9 mouse cellular contexts compared by ENCODE assay signal in the genomic region with DNA sequence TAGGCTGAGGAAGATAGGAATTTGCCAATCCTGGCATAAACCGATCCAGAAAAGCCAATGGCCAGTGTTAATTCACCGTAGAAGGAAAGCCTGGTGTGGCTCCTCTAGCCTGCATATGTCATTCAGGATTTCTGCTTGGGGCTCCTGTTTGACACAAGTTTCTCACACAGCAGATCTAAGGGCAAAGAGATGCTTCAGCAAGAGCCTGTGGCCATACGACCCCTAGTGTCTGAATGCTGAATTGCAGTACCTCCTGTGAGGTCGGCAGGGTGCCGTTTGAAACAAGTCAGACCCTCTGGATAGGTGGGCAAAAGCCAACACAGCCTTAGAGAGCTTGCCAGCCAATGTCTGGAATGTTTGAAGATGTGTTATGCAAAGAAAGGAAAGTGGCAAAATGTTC. TPM values are rescaled to one million over a fixed set of nuclear protein-coding genes. Genes with fewer than 3 reads are reported as not detected.
DNase-seq lines count a peak whose midpoint lies in the region; ATAC-seq and TF ChIP-seq lines count a peak whose summit lies in the region.
"Had no signal": no experiment of that assay in that cellular context is flagged by ENCODE, and none has a peak within 500 bp of the region (broad histone marks: within the 10 kb centered on the region; RNA-seq: fewer than 3 reads in every experiment).

No protein-coding gene starts in this region.

- TF ChIP-seq CTCF in kidney, adult 2 months (conservative IDR thresholded peaks at IDR 0.05; ENCODE audit: insufficient read depth, insufficient read length, low read depth, low read length), result peak; percentile 88
- peak; percentile 95 for TF ChIP-seq CTCF in left cerebral cortex, adult 2 months (IDR thresholded peaks at IDR 0.05)

- peak; percentile 69 for DNase-seq in kidney, adult 2 months
- peak; percentile 12 for DNase-seq in c-Kit-negative CD71-positive TER-119-positive erythroid progenitor cells, embryonic 14.5 days (ENCODE audit: low read depth, low spot score)
- DNase-seq in forebrain, embryonic 10.5 days (ENCODE audit: extremely low spot score, low spot score), result peak; percentile 68
- DNase-seq in heart, postnatal 10 days, result peak; percentile 72 to 85
- DNase-seq in left cerebral cortex, adult 2 months (ENCODE audit: extremely low spot score in 1 of 2, low spot score in 2 of 2), result peak; percentile 61 to 69
- peak; percentile 83 for DNase-seq in midbrain, embryonic 14.5 days
- peak; percentile 20 to 29 for DNase-seq in spleen, postnatal 36 days (ENCODE audit: low spot score in 2 of 2)

- no peak overlapping the region for H3K27ac ChIP-seq in kidney, adult 2 months (ENCODE audit: insufficient read depth, low read depth, low read length)
- no peak overlapping the region for H3K27ac ChIP-seq in kidney, embryonic 16.5 days (ENCODE audit: low read length)
- H3K27ac ChIP-seq in forebrain, embryonic 10.5 days, result no peak overlapping the region
- no peak overlapping the region for H3K27ac ChIP-seq in left cerebral cortex, adult 2 months
- H3K27ac ChIP-seq in midbrain, embryonic 14.5 days (replicated peaks; ENCODE audit: low read depth, low read length), result no peak overlapping the region
- H3K27ac ChIP-seq: embryonic facial prominence, embryonic 15.5 days had no signal

- H3K36me3 ChIP-seq in kidney, adult 2 months (ENCODE audit: control insufficient read depth, insufficient read depth, low read length), result no peaks in the 10 kb centered on the region
- H3K36me3 ChIP-seq in kidney, embryonic 16.5 days (ENCODE audit: insufficient read depth, low read length), result no peaks in the 10 kb centered on the region
- H3K36me3 ChIP-seq in forebrain, embryonic 10.5 days (replicated peaks), result no peaks in the 10 kb centered on the region
- H3K36me3 ChIP-seq in midbrain, embryonic 14.5 days (ENCODE audit: control insufficient read depth, insufficient read depth, low read length), result no peaks in the 10 kb centered on the region
- H3K36me3 ChIP-seq: embryonic facial prominence, embryonic 15.5 days had no signal

- intact Hi-C loops in heart, postnatal 10 days (cut with DNase I), result loop anchor here (2.0 to 10.0 kb wide), 3 partner anchors 104 to 798 kb away; a partner anchor contains a TSS
- intact Hi-C loops in left cerebral cortex, adult 2 months (cut with DNase I), result loop anchor here (10.0 kb wide), 1 partner anchor 796 kb away; no protein-coding TSS in a partner anchor

- H3K27me3 ChIP-seq in kidney, adult 2 months (replicated peaks; ENCODE audit: control insufficient read depth, insufficient read depth, low read length), result no peaks in the 10 kb centered on the region
- H3K27me3 ChIP-seq in kidney, embryonic 16.5 days (ENCODE audit: insufficient read depth, low read length), result no peaks in the 10 kb centered on the region
- no peaks in the 10 kb centered on the region for H3K27me3 ChIP-seq in forebrain, embryonic 10.5 days (ENCODE audit: poor library complexity, severe bottlenecking)
- H3K27me3 ChIP-seq in midbrain, embryonic 14.5 days (ENCODE audit: control insufficient read depth, insufficient read depth, low read length), result no peaks in the 10 kb centered on the region
- H3K27me3 ChIP-seq: embryonic facial prominence, embryonic 15.5 days had no signal

- no peaks in the 10 kb centered on the region for H3K9me3 ChIP-seq in kidney, embryonic 16.5 days (ENCODE audit: low read length)
- H3K9me3 ChIP-seq in forebrain, embryonic 10.5 days, result no peaks in the 10 kb centered on the region
- H3K9me3 ChIP-seq in midbrain, embryonic 14.5 days (ENCODE audit: control insufficient read depth, low read length), result no peaks in the 10 kb centered on the region
- H3K9me3 ChIP-seq: embryonic facial prominence, embryonic 15.5 days had no signal

- ATAC-seq in kidney, embryonic 16.5 days (ENCODE audit: low FRiP score, low TSS enrichment), result no peak
- ATAC-seq in midbrain, embryonic 14.5 days (ENCODE audit: low FRiP score, low TSS enrichment), result no peak

- H3K9ac ChIP-seq in kidney, embryonic 16.5 days (replicated peaks; ENCODE audit: low read length), result no peak overlapping the region
- no peak overlapping the region for H3K9ac ChIP-seq in midbrain, embryonic 14.5 days (replicated peaks; ENCODE audit: low read length)
- H3K9ac ChIP-seq: embryonic facial prominence, embryonic 15.5 days had no signal

- H3K4me3 ChIP-seq in kidney, adult 2 months (ENCODE audit: insufficient read depth, low read depth, low read length), result no peak overlapping the region
- H3K4me3 ChIP-seq in kidney, embryonic 16.5 days (ENCODE audit: low read length), result no peak overlapping the region
- no peak overlapping the region for H3K4me3 ChIP-seq in forebrain, embryonic 10.5 days
- no peak overlapping the region for H3K4me3 ChIP-seq in left cerebral cortex, adult 2 months
- H3K4me3 ChIP-seq in midbrain, embryonic 14.5 days (replicated peaks; ENCODE audit: low read depth, low read length), result no peak overlapping the region
- H3K4me3 ChIP-seq: embryonic facial prominence, embryonic 15.5 days had no signal

- H3K4me1 ChIP-seq in kidney, adult 2 months (ENCODE audit: control insufficient read depth, insufficient read depth, low read length), result no peaks in the 10 kb centered on the region
- H3K4me1 ChIP-seq in kidney, embryonic 16.5 days (ENCODE audit: insufficient read depth, low read length), result peaks cover 5% of the 10 kb centered on the region; the same call in 1 of the 2 replicates
- no peaks in the 10 kb centered on the region for H3K4me1 ChIP-seq in forebrain, embryonic 10.5 days
- 0 out of 2 replicates have a peak, but pooled peaks cover 4% of the 10 kb centered on the region for H3K4me1 ChIP-seq in midbrain, embryonic 14.5 days (ENCODE audit: control insufficient read depth, insufficient read depth, low read length)
- H3K4me1 ChIP-seq: embryonic facial prominence, embryonic 15.5 days had no signal

- H3K4me2 ChIP-seq in kidney, embryonic 16.5 days (replicated peaks; ENCODE audit: low read depth, low read length), result no peak overlapping the region
- H3K4me2 ChIP-seq in midbrain, embryonic 14.5 days (ENCODE audit: low read length), result no peak overlapping the region
- H3K4me2 ChIP-seq: embryonic facial prominence, embryonic 15.5 days had no signal

- TF ChIP-seq POLR2A in kidney, adult 2 months (IDR thresholded peaks at IDR 0.05; ENCODE audit: low read depth, low read length), result no peak

- WGBS in kidney, adult 2 months, result 23% methylated on average over 5 of the region's 5 CpGs
- 18% methylated on average over 5 of the region's 5 CpGs for WGBS in kidney, embryonic 16.5 days
- 33% methylated on average over 5 of the region's 5 CpGs for WGBS in forebrain, embryonic 10.5 days
- 19% methylated on average over 5 of the region's 5 CpGs for WGBS in midbrain, embryonic 14.5 days

RNA-seq across cellular contexts. Expression of a gene that starts 43.7 kb away (rescaled TPM):
- polyA plus RNA-seq in kidney, adult 2 months (2012; rRNA removed), result 345 and 434 TPM in 2 replicates
- 992 and 993 TPM in 2 replicates for polyA plus RNA-seq in kidney, embryonic 16.5 days (2015; fragmentation: Nextera tagmentation; extraction: Ambion mirVana)
- polyA plus RNA-seq in forebrain, embryonic 10.5 days (2016; fragmentation: Nextera tagmentation; extraction: Ambion mirVana), result 813 and 826 TPM in 2 replicates
- total RNA-seq in heart, postnatal 10 days (2021), result 1,000 to 10,000 TPM; 1,523 to 1,629 TPM
- 100 to 1,000 TPM; 354 to 363 TPM for total RNA-seq in left cerebral cortex, adult 2 months (2021)
- 769 and 923 TPM in 2 replicates for polyA plus RNA-seq in midbrain, embryonic 14.5 days (2014; fragmentation: Nextera tagmentation; extraction: Ambion mirVana)

RNA-seq across cellular contexts. Expression of a gene that starts 44.4 kb away (rescaled TPM):
- 9.0 and 11.0 TPM in 2 replicates for polyA plus RNA-seq in kidney, adult 2 months (2012; rRNA removed)
- polyA plus RNA-seq in kidney, embryonic 16.5 days (2015; fragmentation: Nextera tagmentation; extraction: Ambion mirVana), result 39.1 and 39.3 TPM in 2 replicates
- 39.2 and 42.7 TPM in 2 replicates for polyA plus RNA-seq in forebrain, embryonic 10.5 days (2016; fragmentation: Nextera tagmentation; extraction: Ambion mirVana)
- 10 to 100 TPM; 48.8 to 51.9 TPM for total RNA-seq in heart, postnatal 10 days (2021)
- 10 to 100 TPM; 18.2 to 22.2 TPM for total RNA-seq in left cerebral cortex, adult 2 months (2021)
- 18.4 and 24.9 TPM in 2 replicates for polyA plus RNA-seq in midbrain, embryonic 14.5 days (2014; fragmentation: Nextera tagmentation; extraction: Ambion mirVana)

Comparison
In these comparisons a context has a peak if more than half of its experiments do, and no peak if none do; other contexts are left out.
1. DNase-seq: peak in every context shown above with its lines; median percentile 83 in midbrain, embryonic 14.5 days; 78 in heart, postnatal 10 days; 69 in kidney, adult 2 months; 68 in forebrain, embryonic 10.5 days; 65 in left cerebral cortex, adult 2 months; 24 in spleen, postnatal 36 days; 12 in c-Kit-negative CD71-positive TER-119-positive erythroid progenitor cells, embryonic 14.5 days.